Mouse (Mus musculus) kidney, embryonic 16.5 days (tissue): ENCODE measurements at regions not wholly inside any gene's neighbourhood (a gene's known extent, or its start where the extent isn't known, plus 50 kb on each side); places are given as distances from the start of the nearest gene placed in this dataset.

Experiments used
- ATAC-seq: fragments of 200-750 bp; cut with Nextera tagmentation; 2 replicates; pipeline ENCODE4 v1.8.0; 2017; ENCODE audit warnings: moderate TSS enrichment; ENCODE audit not compliant: low FRiP score, low TSS enrichment
- H3K27ac ChIP-seq: fragments of 300-500 bp; sonication (generic); 2 replicates; pipeline ENCODE4 v1.5.1; 2014; ENCODE audit warnings: low read length
- H3K27me3 ChIP-seq: fragments of 300-500 bp; sonication (generic); 2 replicates; pipeline ENCODE4 v1.6.1; 2014; ENCODE audit warnings: low read length, control low read depth, mixed read lengths; ENCODE audit not compliant: insufficient read depth
- H3K36me3 ChIP-seq: fragments of 300-500 bp; sonication (generic); 2 replicates; pipeline ENCODE4 v1.6.1; 2014; ENCODE audit warnings: low read length, control low read depth, mixed read lengths; ENCODE audit not compliant: insufficient read depth
- H3K4me1 ChIP-seq: fragments of 300-500 bp; sonication (generic); 2 replicates; pipeline ENCODE4 v1.6.1; 2014; ENCODE audit warnings: low read length, control low read depth, mixed read lengths; ENCODE audit not compliant: insufficient read depth
- H3K4me2 ChIP-seq: fragments of 300-500 bp; sonication (generic); replicated peaks from 2 replicates; pipeline ENCODE4 v1.6.1; 2014; ENCODE audit warnings: low read depth, low read length
- H3K4me3 ChIP-seq: fragments of 300-500 bp; sonication (generic); 2 replicates; pipeline ENCODE4 v1.5.1; 2014; ENCODE audit warnings: mild to moderate bottlenecking, low read length
- H3K9ac ChIP-seq: fragments of 300-500 bp; sonication (generic); replicated peaks from 2 replicates; pipeline ENCODE4 v1.6.1; 2014; ENCODE audit warnings: low read length
- H3K9me3 ChIP-seq: fragments of 300-500 bp; sonication (generic); 2 replicates; pipeline ENCODE4 v1.6.1; 2016; ENCODE audit warnings: low read length, control low read depth
- WGBS: fragments of 180-500 bp; shearing (Covaris S2); extraction: QIAGEN DNeasy Blood & Tissue Kit; methylation state at CpG from one replicate; pipeline ENCODE4 v1.1.7; 2014; 5-methylcytosine and 5-hydroxymethylcytosine counted together

DNA sequence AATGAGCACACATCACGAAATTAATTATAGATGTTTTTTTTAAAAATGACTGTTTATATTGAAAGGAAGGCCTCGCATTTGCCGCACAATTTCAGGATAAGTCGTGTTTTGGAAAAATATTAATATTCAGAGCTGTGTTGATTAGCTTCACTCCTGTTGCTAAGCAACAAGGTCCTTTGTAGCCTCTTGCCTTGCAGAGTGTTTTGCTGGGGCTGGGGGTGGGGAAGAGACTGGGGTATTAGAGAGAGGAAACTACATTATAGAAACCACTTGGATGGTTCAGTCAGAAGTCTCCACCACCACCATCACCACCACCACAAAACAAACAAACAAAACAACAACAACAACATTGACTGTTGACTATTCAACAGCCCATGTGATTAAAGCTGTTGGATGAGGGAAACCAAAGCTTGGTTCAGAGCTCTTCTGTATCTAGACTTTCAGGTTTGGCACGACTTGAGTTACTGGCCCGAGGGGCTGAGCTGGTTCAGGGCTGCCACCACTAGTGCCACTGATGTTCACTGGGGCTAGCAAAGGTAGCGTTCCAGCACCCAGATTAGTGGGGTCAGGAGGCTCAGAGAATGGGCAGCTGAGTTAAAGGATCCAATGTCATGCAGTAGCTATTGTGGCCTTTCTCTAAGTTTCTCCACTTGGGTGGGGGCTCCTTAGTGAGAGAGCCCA, 195.3 kb upstream of the Atp6ap2 start:
- Histone ChIP-seq H3K9me3 (no peaks in the 10 kb centered on the region), H3K27ac (no peak overlapping the region), H3K4me3 (no peak overlapping the region), H3K9ac (no peak overlapping the region), H3K4me2 (no peak overlapping the region), H3K36me3 (no peaks in the 10 kb centered on the region), H3K4me1 (no peaks in the 10 kb centered on the region), H3K27me3 (peaks cover 3% of the 10 kb centered on the region; the same call in 1 of the 2 replicates)
- WGBS: 78% methylated on average over 7 of the region's 7 CpGs
- no peak for ATAC-seq

DNA sequence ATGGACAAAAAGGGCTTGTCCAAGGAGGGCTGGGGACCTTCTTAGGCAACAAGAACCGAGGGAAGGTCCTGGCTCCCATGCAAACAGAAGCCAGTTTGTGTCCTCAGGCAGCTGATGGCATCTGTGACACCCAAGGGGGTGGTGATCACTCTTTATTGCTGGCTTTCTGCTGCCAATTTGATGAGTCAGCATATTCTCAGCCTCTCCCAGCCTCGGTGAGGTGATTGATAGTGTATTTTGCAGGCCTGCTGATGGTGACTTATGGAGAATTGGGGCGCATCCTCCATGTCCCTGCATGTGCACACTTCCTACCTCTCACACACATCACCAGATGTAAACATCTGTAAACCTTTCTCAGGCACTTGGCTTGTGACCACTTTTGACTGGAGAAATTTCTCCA, 178.3 kb upstream of the Atp6ap2 start:
- no peak overlapping the region for H3K4me3 ChIP-seq
- ATAC-seq: no peak
- no peaks in the 10 kb centered on the region; the same call in 1 of the 2 replicates for H3K27me3 ChIP-seq
- H3K9me3 ChIP-seq: no peaks in the 10 kb centered on the region
- H3K4me1 ChIP-seq: no peaks in the 10 kb centered on the region
- WGBS: 57% methylated on average over 3 of the region's 3 CpGs
- H3K36me3 ChIP-seq: no peaks in the 10 kb centered on the region
- no peak overlapping the region for H3K4me2 ChIP-seq
- H3K27ac ChIP-seq: no peak overlapping the region
- H3K9ac ChIP-seq: no peak overlapping the region

DNA sequence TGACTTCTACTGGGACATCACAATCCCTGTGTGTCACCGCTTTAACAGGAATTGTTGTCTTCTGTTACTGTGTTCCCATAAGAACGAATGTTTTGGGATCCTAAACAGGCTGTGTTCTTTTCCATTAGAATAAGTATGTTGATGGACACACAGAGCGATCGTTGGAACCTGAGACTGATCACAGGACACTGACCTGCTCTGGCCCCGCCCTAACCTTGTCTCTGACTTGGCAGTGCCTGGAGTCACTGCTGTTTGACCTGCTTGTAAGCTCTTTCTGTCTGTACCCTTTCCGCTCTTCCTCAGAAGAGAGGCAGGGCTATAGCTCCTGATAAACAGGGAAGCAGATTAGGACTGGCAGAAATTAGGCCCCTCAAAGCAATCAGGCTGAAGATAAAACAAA, 162.0 kb upstream of the Atp6ap2 start:
- Histone ChIP-seq H3K4me1 (no peaks in the 10 kb centered on the region), H3K4me2 (no peak overlapping the region), H3K9ac (no peak overlapping the region), H3K9me3 (peaks cover 4% of the 10 kb centered on the region; the same call in 1 of the 2 replicates), H3K36me3 (no peaks in the 10 kb centered on the region), H3K27me3 (peaks cover 12% of the 10 kb centered on the region; the same call in 1 of the 2 replicates), H3K4me3 (no peak overlapping the region), H3K27ac (no peak overlapping the region)
- WGBS: 76% methylated on average over 6 of the region's 6 CpGs
- ATAC-seq: no peak

DNA sequence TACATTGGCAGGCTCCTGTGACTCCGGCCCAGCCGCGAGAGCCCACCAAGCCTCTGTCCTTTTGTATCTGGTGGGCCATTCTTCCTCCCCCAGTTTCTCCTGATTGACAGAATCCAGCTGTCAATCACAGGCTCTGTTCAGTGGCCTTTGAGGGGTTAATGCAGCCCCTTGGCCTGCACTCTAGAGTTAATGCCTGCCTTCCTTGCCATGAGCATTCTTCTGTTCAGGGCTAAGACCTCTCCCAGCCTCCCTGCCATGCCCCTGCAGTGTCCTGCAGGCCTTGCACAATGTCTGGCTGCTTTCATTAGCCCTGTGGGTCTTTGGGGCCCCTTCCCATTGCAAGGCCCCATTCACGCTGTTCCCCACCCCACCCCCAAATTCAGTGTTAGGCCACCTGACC, 160.9 kb upstream of the Atp6ap2 start:
- peaks cover 4% of the 10 kb centered on the region; the same call in 1 of the 2 replicates for H3K9me3 ChIP-seq
- no peak overlapping the region for H3K4me2 ChIP-seq
- no peak overlapping the region for H3K9ac ChIP-seq
- no peak overlapping the region for H3K27ac ChIP-seq
- ATAC-seq: no peak
- H3K36me3 ChIP-seq: no peaks in the 10 kb centered on the region
- H3K27me3 ChIP-seq: peaks cover 12% of the 10 kb centered on the region; the same call in 1 of the 2 replicates
- H3K4me3 ChIP-seq: no peak overlapping the region
- WGBS: 76% methylated on average over 4 of the region's 4 CpGs
- no peaks in the 10 kb centered on the region for H3K4me1 ChIP-seq

DNA sequence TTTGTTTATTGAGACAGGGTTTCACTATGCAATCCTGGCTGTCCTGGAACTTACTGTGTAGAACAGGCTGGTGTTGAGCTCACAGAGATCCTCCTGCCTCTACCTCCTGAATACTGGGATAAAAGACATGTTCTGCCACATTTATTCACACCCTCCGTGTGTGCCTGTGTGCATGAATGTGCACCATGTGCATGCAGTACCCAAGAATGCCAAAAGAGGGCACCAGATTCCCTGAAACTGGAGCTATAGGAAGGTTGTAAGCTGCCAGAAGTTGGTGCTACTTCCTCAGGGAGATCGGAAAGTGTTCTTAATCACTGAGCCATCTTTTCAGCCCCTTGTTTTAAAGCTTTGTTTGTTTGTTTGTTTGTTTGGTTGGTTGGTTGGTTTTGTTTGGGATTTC, 155.3 kb upstream of the Atp6ap2 start:
- no peaks in the 10 kb centered on the region for H3K36me3 ChIP-seq
- no peak overlapping the region for H3K4me2 ChIP-seq
- no peak overlapping the region for H3K4me3 ChIP-seq
- no peaks in the 10 kb centered on the region for H3K4me1 ChIP-seq
- peaks cover 2% of the 10 kb centered on the region; the same call in 1 of the 2 replicates for H3K27me3 ChIP-seq
- peaks cover 11% of the 10 kb centered on the region for H3K9me3 ChIP-seq
- WGBS: 95% methylated on average over 2 of the region's 2 CpGs
- ATAC-seq: no peak
- H3K27ac ChIP-seq: no peak overlapping the region
- H3K9ac ChIP-seq: no peak overlapping the region

DNA sequence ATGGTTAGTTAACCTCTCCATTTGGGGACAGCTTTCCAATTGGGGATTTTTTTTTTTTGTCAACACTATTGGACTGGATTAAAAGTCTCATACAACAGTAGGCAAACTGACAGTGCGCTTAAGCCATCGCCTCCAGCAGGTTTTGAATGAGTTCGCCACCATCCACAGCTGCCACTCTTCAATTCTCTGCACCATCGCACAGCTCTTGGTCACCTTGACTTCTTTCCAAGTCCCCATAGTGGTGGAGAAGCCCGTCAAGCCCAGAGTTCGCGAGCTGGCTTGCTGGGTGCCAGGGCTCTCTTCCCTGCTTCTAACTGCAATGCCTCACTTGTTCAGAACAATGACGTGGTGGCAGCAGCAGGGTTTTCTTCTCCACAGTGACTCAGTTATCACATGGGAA, 151.9 kb upstream of the Atp6ap2 start:
- no peak for ATAC-seq
- H3K4me3 ChIP-seq: no peak overlapping the region
- no peak overlapping the region for H3K9ac ChIP-seq
- H3K4me2 ChIP-seq: no peak overlapping the region
- peaks cover 7% of the 10 kb centered on the region for H3K9me3 ChIP-seq
- no peaks in the 10 kb centered on the region for H3K36me3 ChIP-seq
- WGBS: 73% methylated on average over 8 of the region's 8 CpGs
- no peaks in the 10 kb centered on the region for H3K4me1 ChIP-seq
- no peak overlapping the region for H3K27ac ChIP-seq
- no peaks in the 10 kb centered on the region for H3K27me3 ChIP-seq

DNA sequence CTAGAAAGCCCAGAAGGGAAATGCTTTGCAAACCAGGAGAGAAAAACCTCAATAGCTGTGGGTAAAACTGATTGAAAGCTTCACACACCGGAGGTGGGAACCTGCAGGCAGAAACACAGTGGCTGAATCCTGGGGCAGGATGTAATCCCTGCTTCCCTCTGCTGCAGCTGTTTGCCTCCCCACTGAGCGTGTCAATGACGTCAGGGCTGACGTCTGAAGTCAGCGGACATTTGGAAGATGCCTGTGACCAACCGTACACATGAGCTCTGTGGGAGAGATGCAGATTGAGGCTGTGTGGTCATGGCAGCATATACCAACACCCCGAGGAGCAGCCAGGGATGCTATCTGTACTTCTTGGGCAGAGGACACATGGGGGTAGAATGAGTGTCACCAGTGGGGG, 151.5 kb upstream of the Atp6ap2 start:
- Histone ChIP-seq H3K4me2 (no peak overlapping the region), H3K9ac (no peak overlapping the region), H3K4me3 (no peak overlapping the region), H3K4me1 (no peaks in the 10 kb centered on the region), H3K27me3 (no peaks in the 10 kb centered on the region), H3K36me3 (no peaks in the 10 kb centered on the region), H3K27ac (no peak overlapping the region), H3K9me3 (peaks cover 7% of the 10 kb centered on the region)
- WGBS: 54% methylated on average over 7 of the region's 7 CpGs
- no peak for ATAC-seq

DNA sequence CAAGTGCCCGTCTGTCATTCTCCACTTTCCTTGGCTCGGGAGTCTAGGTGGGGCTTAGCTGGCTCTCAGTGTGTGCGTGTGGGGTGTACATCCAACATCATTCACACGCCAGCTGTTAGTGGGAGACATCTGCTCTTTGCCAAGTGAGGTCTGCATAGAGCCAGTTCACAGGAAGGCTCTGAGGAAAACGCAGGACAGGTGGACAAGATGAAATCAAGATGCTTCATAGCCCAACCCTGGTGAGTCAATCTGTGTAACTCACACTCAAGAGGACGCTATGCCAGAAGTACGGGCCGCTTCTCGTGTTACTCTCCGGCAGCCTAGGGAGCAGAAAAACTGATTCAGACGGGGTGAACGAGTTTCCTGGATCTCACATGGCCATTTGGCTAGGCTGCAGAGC, 148.2 kb upstream of the Atp6ap2 start:
- Histone ChIP-seq H3K9me3 (no peaks in the 10 kb centered on the region), H3K27ac (no peak overlapping the region), H3K4me3 (no peak overlapping the region), H3K4me1 (no peaks in the 10 kb centered on the region), H3K27me3 (no peaks in the 10 kb centered on the region; the same call in 1 of the 2 replicates), H3K4me2 (no peak overlapping the region), H3K36me3 (no peaks in the 10 kb centered on the region), H3K9ac (no peak overlapping the region)
- 60% methylated on average over 12 of the region's 12 CpGs for WGBS
- ATAC-seq: no peak

DNA sequence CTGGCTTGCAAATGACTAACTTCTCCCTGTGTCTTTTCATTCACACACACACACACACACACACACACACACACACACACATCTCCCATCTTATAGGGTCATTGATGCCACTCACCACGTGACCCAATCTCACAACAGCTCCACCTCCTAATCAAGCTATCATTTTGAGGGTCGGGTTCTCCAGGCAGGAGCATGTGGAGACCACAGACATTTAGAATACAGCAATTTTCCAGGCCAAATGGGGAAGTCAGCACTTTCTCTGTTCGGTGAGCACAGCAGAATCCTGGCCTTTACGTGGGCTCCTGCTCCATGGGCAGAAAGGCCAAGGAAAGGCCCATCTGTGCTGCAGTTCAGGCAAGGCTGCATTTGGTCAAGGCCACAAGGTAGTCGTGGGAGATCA, 143.8 kb upstream of the Atp6ap2 start:
- no peak overlapping the region for H3K27ac ChIP-seq
- H3K36me3 ChIP-seq: no peaks in the 10 kb centered on the region
- H3K9me3 ChIP-seq: no peaks in the 10 kb centered on the region
- H3K9ac ChIP-seq: no peak overlapping the region
- no peak overlapping the region for H3K4me3 ChIP-seq
- H3K4me1 ChIP-seq: no peaks in the 10 kb centered on the region
- 67% methylated on average over 5 of the region's 5 CpGs for WGBS
- no peak for ATAC-seq
- H3K27me3 ChIP-seq: peaks cover 2% of the 10 kb centered on the region; the same call in 1 of the 2 replicates
- no peak overlapping the region for H3K4me2 ChIP-seq

DNA sequence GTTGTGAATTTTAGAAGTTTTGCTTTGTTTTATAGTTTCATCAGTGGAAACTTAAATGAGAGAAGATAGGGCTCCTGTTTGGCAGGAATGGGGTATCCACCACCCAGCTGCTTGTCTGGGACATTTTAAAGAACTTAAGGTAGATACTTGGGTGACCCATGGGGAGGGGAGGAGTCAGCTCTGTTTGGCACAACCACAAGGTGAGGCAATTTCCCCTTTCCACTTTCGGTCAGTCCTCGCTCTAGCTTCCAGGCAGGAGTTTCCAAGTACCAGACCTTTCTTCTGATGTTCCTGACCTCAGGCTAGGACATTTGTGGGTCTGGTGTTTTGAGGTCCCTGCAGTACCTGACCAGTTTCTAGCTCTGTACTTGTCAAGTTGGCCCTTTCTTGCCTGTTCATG, 142.5 kb upstream of the Atp6ap2 start:
- ATAC-seq: no peak
- Histone ChIP-seq H3K27me3 (peaks cover 3% of the 10 kb centered on the region; the same call in 1 of the 2 replicates), H3K4me1 (no peaks in the 10 kb centered on the region), H3K9ac (no peak overlapping the region), H3K4me2 (no peak overlapping the region), H3K36me3 (no peaks in the 10 kb centered on the region), H3K27ac (no peak overlapping the region), H3K9me3 (no peaks in the 10 kb centered on the region), H3K4me3 (no peak overlapping the region)
- WGBS: 88% methylated on average over 2 of the region's 2 CpGs
